Mouse (Mus musculus) olfactory bulb, adult 2 months (tissue): ENCODE results near the gene Gas7. TPM values are rescaled to one million over a fixed set of nuclear protein-coding genes. Genes with fewer than 3 reads are reported as not detected.

ENCODE experiments used
- H3K27ac ChIP-seq: fragments of 200-500 bp; 2 replicates; pipeline ENCODE4 v1.5.1; 2012; ENCODE audit warnings: low read depth, low read length; ENCODE audit not compliant: insufficient read depth
- H3K4me1 ChIP-seq: fragments of 200-500 bp; 2 replicates; pipeline ENCODE4 v1.6.1; 2012; ENCODE audit warnings: low read length; ENCODE audit not compliant: control insufficient read depth, insufficient read depth
- H3K4me3 ChIP-seq: fragments of 200-500 bp; 2 replicates; pipeline ENCODE4 v1.5.1; 2012; ENCODE audit warnings: mild to moderate bottlenecking, low read depth, low read length, moderate library complexity; ENCODE audit not compliant: insufficient read depth
- CTCF ChIP-seq: fragments of 200-500 bp; IDR thresholded peaks from 2 replicates; pipeline ENCODE4 v1.5.1; 2012; ENCODE audit warnings: low read depth, mild to moderate bottlenecking, low read length, moderate library complexity; ENCODE audit not compliant: insufficient read depth
- POLR2A ChIP-seq: fragments of 200-500 bp; IDR thresholded peaks from 2 replicates; pipeline ENCODE4 v1.6.1; 2012; ENCODE audit warnings: mild to moderate bottlenecking, low read depth, low read length, moderate library complexity; ENCODE audit not compliant: insufficient read depth
- WGBS: fragments of 180-500 bp; shearing (Covaris S2); methylation state at CpG from one replicate; pipeline ENCODE4 v1.1.7; 2018; 5-methylcytosine and 5-hydroxymethylcytosine counted together
- polyA plus RNA-seq: library from polyadenylated mRNA; stranded (reverse); fragments of >200 nt; gene quantifications from 2 replicates; pipeline ENCODE4 v1.2.4, GENCODE M21; 2012; ENCODE audit warnings: low replicate concordance; ENCODE audit not compliant: missing spikeins, insufficient read depth, insufficient read length

Gene Gas7
- polyA plus RNA-seq, 1 experiment = not detected

GRCm38 (mm10) chr11:67558772-67559448, 103.7 kb downstream of the Gas7 start:
- no peak overlapping the region for H3K27ac ChIP-seq
- WGBS = 76% methylated on average over 9 of the region's 9 CpGs

GRCm38 (mm10) chr11:67559522-67559921, 104.3 kb downstream of the Gas7 start:
- H3K27ac ChIP-seq = no peak overlapping the region
- TF ChIP-seq POLR2A = no peak
- no peak for TF ChIP-seq CTCF
- H3K4me3 ChIP-seq = no peak overlapping the region
- H3K4me1 ChIP-seq = peaks cover 2% of the 10 kb centered on the region
- WGBS = 92% methylated on average over 5 of the region's 5 CpGs

More at GRCm38 (mm10) chr11:67558772-67559448, 103.7 kb downstream of the Gas7 start:
- Histone ChIP-seq H3K4me1 (peaks cover 5% of the 10 kb centered on the region), H3K4me3 (no peak overlapping the region)
- no peak for TF ChIP-seq POLR2A
- no peak for TF ChIP-seq CTCF

GRCm38 (mm10) chr11:67561631-67562030, 106.4 kb downstream of the Gas7 start:
- Histone ChIP-seq H3K4me1 (peaks cover 3% of the 10 kb centered on the region), H3K27ac (no peak overlapping the region), H3K4me3 (no peak overlapping the region)
- 86% methylated on average over 4 of the region's 4 CpGs for WGBS
- TF ChIP-seq POLR2A = no peak
- no peak for TF ChIP-seq CTCF

- no peak for TF ChIP-seq CTCF
- no peak for TF ChIP-seq POLR2A
- WGBS = 69% methylated on average over 5 of the region's 5 CpGs
- H3K4me1 ChIP-seq = peaks cover 3% of the 10 kb centered on the region
- no peak overlapping the region for H3K27ac ChIP-seq
- H3K4me3 ChIP-seq = no peak overlapping the region
Measured at GRCm38 (mm10) chr11:67563141-67563540, 107.9 kb downstream of the Gas7 start.

GRCm38 (mm10) chr11:67564003-67564637, 108.9 kb downstream of the Gas7 start:
- 87% methylated on average over 8 of the region's 8 CpGs for WGBS
- H3K4me3 ChIP-seq = no peak overlapping the region
- TF ChIP-seq CTCF (no peak), POLR2A (no peak)
- no peak overlapping the region for H3K27ac ChIP-seq
- peaks cover 3% of the 10 kb centered on the region for H3K4me1 ChIP-seq

- Histone ChIP-seq H3K4me3 (no peak overlapping the region), H3K27ac (no peak overlapping the region), H3K4me1 (peaks cover 3% of the 10 kb centered on the region)
- TF ChIP-seq POLR2A = no peak
- no peak for TF ChIP-seq CTCF
- 82% methylated on average over 4 of the region's 4 CpGs for WGBS
Measured at GRCm38 (mm10) chr11:67565512-67565911, 110.3 kb downstream of the Gas7 start.

GRCm38 (mm10) chr11:67566704-67567103, 111.5 kb downstream of the Gas7 start:
- no peak overlapping the region for H3K4me3 ChIP-seq
- WGBS = 91% methylated on average over 5 of the region's 5 CpGs
- H3K4me1 ChIP-seq = peaks cover 10% of the 10 kb centered on the region
- H3K27ac ChIP-seq = no peak overlapping the region
- TF ChIP-seq CTCF = no peak
- no peak for TF ChIP-seq POLR2A

GRCm38 (mm10) chr11:67567184-67567583, 111.9 kb downstream of the Gas7 start:
- TF ChIP-seq POLR2A (no peak), CTCF (no peak)
- H3K4me3 ChIP-seq = no peak overlapping the region
- H3K4me1 ChIP-seq = peaks cover 10% of the 10 kb centered on the region
- no peak overlapping the region for H3K27ac ChIP-seq
- WGBS = 80% methylated on average over 5 of the region's 5 CpGs

- 93% methylated on average over 4 of the region's 4 CpGs for WGBS
- H3K4me3 ChIP-seq = no peak overlapping the region
- TF ChIP-seq CTCF (no peak), POLR2A (no peak)
- H3K27ac ChIP-seq = no peak overlapping the region
- H3K4me1 ChIP-seq = peaks cover 10% of the 10 kb centered on the region
Measured at GRCm38 (mm10) chr11:67567991-67568390, 112.8 kb downstream of the Gas7 start.

GRCm38 (mm10) chr11:67568815-67569214, 113.6 kb downstream of the Gas7 start:
- Histone ChIP-seq H3K4me3 (no peak overlapping the region), H3K4me1 (peaks cover 10% of the 10 kb centered on the region), H3K27ac (no peak overlapping the region)
- WGBS = 84% methylated on average over 5 of the region's 5 CpGs
- TF ChIP-seq CTCF (no peak), POLR2A (no peak)
